Mouse (Mus musculus) stomach, embryonic 15.5 days (tissue): ENCODE measurements around the gene Ftsj1. TPM values are rescaled to one million over a fixed set of nuclear protein-coding genes. Genes with fewer than 3 reads are reported as not detected.

Experiments used
- ATAC-seq: fragments of 200-750 bp; cut with Nextera tagmentation; 2 replicates; pipeline ENCODE4 v1.8.0; 2017; ENCODE audit warnings: low read depth, moderate number of reproducible peaks, moderate TSS enrichment; ENCODE audit not compliant: insufficient read depth, low FRiP score
- H3K27ac ChIP-seq: fragments of 300-500 bp; sonication (generic); 2 replicates; pipeline ENCODE4 v1.5.1; 2015; ENCODE audit warnings: mild to moderate bottlenecking, inconsistent platforms
- H3K27me3 ChIP-seq: fragments of 300-500 bp; sonication (generic); replicated peaks from 2 replicates; pipeline ENCODE4 v1.6.1; 2015; ENCODE audit warnings: inconsistent platforms
- H3K36me3 ChIP-seq: fragments of 300-500 bp; sonication (generic); 2 replicates; pipeline ENCODE4 v1.6.1; 2015; ENCODE audit warnings: inconsistent platforms
- H3K4me1 ChIP-seq: fragments of 300-500 bp; sonication (generic); 2 replicates; pipeline ENCODE4 v1.6.1; 2015; ENCODE audit warnings: inconsistent platforms
- H3K4me2 ChIP-seq: fragments of 300-500 bp; sonication (generic); 2 replicates; pipeline ENCODE4 v1.6.1; 2015; ENCODE audit warnings: mild to moderate bottlenecking, inconsistent platforms
- H3K4me3 ChIP-seq: fragments of 300-500 bp; sonication (generic); replicated peaks from 2 replicates; pipeline ENCODE4 v1.5.1; 2015; ENCODE audit warnings: inconsistent platforms
- H3K9ac ChIP-seq: fragments of 300-500 bp; sonication (generic); 2 replicates; pipeline ENCODE4 v1.6.1; 2015; ENCODE audit warnings: inconsistent platforms
- H3K9me3 ChIP-seq: fragments of 300-500 bp; sonication (generic); 2 replicates; pipeline ENCODE4 v1.6.1; 2016; ENCODE audit warnings: inconsistent platforms
- WGBS: fragments of 180-500 bp; shearing (Covaris S2); methylation state at CpG from one replicate; pipeline ENCODE4 v1.1.7; 2015; 5-methylcytosine and 5-hydroxymethylcytosine counted together
- polyA plus RNA-seq: library from polyadenylated mRNA; unstranded; fragments of >200 nt; fragmentation: Nextera tagmentation; extraction: Ambion mirVana; gene quantifications from 2 replicates; pipeline ENCODE4 v1.2.1, GENCODE M21; 2015

Gene Ftsj1
- polyA plus RNA-seq, 1 experiment from 2014 or later, result 36.8 TPM

DNA sequence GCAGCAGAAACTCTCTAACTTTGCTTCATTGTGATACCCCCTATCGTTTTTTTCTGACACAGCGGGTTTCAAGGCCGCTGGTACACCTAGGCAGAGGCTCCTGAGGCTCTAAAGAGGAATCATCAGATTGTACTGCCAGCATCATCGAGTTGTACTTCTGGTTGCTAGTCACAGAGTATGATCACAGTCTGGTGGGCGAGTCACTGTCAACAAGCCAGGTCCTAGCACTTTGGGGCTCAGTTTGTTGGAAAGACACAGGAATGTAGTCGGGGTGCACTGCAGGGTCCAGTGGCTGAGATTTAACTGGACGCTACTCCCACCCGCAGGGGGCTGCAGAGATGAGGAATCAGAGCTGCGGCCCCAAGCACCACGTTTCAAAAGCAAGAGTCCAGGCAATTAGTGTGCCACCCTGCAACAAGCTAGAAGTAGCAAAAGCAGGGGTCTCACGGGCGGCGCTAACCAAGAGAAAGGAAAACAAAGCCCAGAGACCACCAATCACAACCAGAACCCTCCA is 60.0 kb downstream of the Ftsj1 start:
- peak overlapping the region; percentile 39 for H3K9ac ChIP-seq
- peak overlapping the region; percentile 55 for H3K4me3 ChIP-seq
- no peaks in the 10 kb centered on the region for H3K4me1 ChIP-seq
- no peaks in the 10 kb centered on the region for H3K36me3 ChIP-seq
- H3K27ac ChIP-seq, result peak overlapping the region; percentile 57; the same call in 1 of the 2 replicates
- H3K9me3 ChIP-seq, result no peaks in the 10 kb centered on the region
- ATAC-seq, result peak; percentile 9; the same call in 1 of the 2 replicates
- 14% methylated on average over 13 of the region's 13 CpGs for WGBS
- H3K27me3 ChIP-seq, result no peaks in the 10 kb centered on the region
- peak overlapping the region; percentile 62 for H3K4me2 ChIP-seq

Other genes with a start within 250 kb of the Ftsj1 start
- gene Glod5, start 233.9 kb downstream of the Ftsj1 start, polyA plus RNA-seq, result 1.2 and 1.3 TPM in 2 replicates
- 46.3 and 47.4 TPM in 2 replicates for gene Suv39h1, start 177.6 kb downstream of the Ftsj1 start, polyA plus RNA-seq
- 0.48 and 1.2 TPM in 2 replicates for gene Was, start 161.9 kb downstream of the Ftsj1 start, polyA plus RNA-seq
- 24.1 and 27.3 TPM in 2 replicates for gene Wdr13, start 119.5 kb downstream of the Ftsj1 start, polyA plus RNA-seq
- gene Rbm3, start 106.5 kb downstream of the Ftsj1 start, polyA plus RNA-seq, result 421 and 436 TPM in 2 replicates
- 11.9 and 12.6 TPM in 2 replicates for gene Tbc1d25, start 76.2 kb downstream of the Ftsj1 start, polyA plus RNA-seq
- gene Ebp, start 58.9 kb downstream of the Ftsj1 start, polyA plus RNA-seq, result 56.4 and 57.2 TPM in 2 replicates
- gene Porcn, start 45.9 kb downstream of the Ftsj1 start, polyA plus RNA-seq, result 11.3 and 11.8 TPM in 2 replicates
- 28.8 and 36.9 TPM in 2 replicates for gene Slc38a5, start 18.7 kb upstream of the Ftsj1 start, polyA plus RNA-seq
- not detected in 2 replicates for gene Ssxb10, start 75.0 kb upstream of the Ftsj1 start, polyA plus RNA-seq
- not detected in 2 replicates for gene Ssxb9, start 114.6 kb upstream of the Ftsj1 start, polyA plus RNA-seq
- not detected in 2 replicates for gene Ssxb1, start 160.9 kb upstream of the Ftsj1 start, polyA plus RNA-seq
- gene Ssxb2, start 209.3 kb upstream of the Ftsj1 start, polyA plus RNA-seq, result not detected in 2 replicates